Mouse (Mus musculus): ENCODE measurements around the gene Eif2ak1.
A peak's percentile ranks its signal among the peaks of the same experiment; 100 is the strongest.

DNA sequence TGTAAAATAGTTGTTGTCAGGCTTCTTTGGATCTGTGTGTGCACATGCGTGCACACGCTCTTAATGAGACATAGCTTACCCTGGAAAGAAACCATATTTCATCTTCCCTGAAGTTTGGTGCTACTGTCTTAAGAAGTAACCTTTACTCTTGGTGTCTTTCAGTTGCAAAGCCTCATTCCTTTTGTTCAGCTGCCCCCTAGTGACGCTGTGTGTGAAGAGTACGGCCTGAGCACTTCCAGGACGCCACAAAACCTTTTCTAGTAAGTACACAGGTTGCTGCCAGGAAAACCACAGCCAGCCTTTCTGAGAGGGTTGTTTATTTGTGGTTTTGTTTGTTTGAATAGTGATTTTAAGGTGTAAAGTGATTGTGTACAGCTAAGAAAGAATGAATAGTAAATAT, 99.8 kb downstream of the Eif2ak1 start:
- TF ChIP-seq CTCF (conservative IDR thresholded peaks at IDR 0.05 in 1 of 2, IDR thresholded peaks at IDR 0.05 in 1 of 2; ENCODE audit: low read depth in 2 of 2, low read length in 2 of 2) (peak in 1 of 2 experiments; percentile 78; a peak in 3 of 4 replicates), MAFK (IDR thresholded peaks at IDR 0.05; ENCODE audit: insufficient replicate concordance, low read length) (no peak), ZNF384 (IDR thresholded peaks at IDR 0.05; ENCODE audit: low read depth, low read length) (no peak), JUN (IDR thresholded peaks at IDR 0.05; ENCODE audit: insufficient read depth, low read depth, low read length) (no peak)
